8 mouse cellular contexts compared by ENCODE assay signal in the genomic region with DNA sequence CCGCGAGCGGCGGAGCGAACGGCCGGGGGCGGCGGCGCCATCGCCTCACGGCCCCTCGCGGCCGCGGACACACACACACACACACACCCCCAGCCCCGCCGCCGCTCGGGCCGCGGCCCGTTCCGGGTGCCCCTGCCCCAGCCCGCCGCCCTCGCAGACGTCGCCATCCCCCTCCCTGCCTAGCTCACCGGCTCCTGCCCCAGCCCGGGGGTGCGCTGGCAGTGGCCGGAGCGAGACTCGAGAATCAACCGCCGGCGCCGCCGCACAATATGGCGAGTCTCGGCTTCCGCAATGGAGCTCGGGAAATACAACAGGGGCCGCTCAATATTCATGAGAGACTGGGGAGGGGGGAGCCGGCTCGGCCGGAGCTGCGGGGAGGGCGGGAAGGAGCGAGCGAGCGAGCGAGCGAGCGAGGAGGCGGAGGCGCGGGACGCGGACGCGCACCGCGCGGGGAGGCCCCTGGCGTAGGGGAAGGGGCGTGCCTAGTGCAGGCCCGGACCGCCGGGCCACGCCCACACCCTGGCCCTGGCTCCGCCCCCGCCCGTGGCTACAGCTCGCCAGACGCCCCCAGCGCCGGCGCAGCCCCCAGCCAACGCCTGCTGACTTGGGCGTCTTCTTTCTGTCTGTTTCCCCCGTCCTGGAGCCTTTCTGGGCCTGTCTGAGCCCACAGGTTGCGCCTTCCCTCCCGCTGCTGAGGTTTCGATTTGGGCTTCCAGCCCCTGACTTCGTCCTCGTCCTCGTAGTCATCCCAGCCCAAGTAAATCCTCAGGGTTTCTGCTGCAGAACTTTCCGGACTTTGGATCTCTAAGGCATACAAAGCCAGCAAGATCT. TPM values are rescaled to one million over a fixed set of nuclear protein-coding genes. Genes with fewer than 3 reads are reported as not detected.
A peak's percentile ranks its signal among the peaks of the same experiment; 100 is the strongest.
DNase-seq lines count a peak whose midpoint lies in the region; ATAC-seq and TF ChIP-seq lines count a peak whose summit lies in the region.

A gene (minus strand): TSS at position 425 of the 831 bp plus-strand sequence.

- H3K4me1 ChIP-seq in hindbrain, embryonic 10.5 days (replicated peaks) = peaks cover 11% of the 10 kb centered on the region
- peaks cover 10% of the 10 kb centered on the region; the same call in 1 of the 2 replicates for H3K4me1 ChIP-seq in lung, postnatal 0 days (ENCODE audit: insufficient read depth, low read depth, low read length)

- H3K27me3 ChIP-seq in hindbrain, embryonic 10.5 days (ENCODE audit: insufficient read depth, poor library complexity, severe bottlenecking) = no peaks in the 10 kb centered on the region
- H3K27me3 ChIP-seq in lung, postnatal 0 days (replicated peaks; ENCODE audit: insufficient read depth, low read length) = no peaks in the 10 kb centered on the region

- peak within 1 kb of the TSS; percentile 100 for H3K27ac ChIP-seq in hindbrain, embryonic 10.5 days
- H3K27ac ChIP-seq in lung, postnatal 0 days (ENCODE audit: low read length) = peak within 1 kb of the TSS; percentile 98

- TF ChIP-seq EP300 in lung, postnatal 0 days (IDR thresholded peaks at IDR 0.05) = no peak

- peak within 1 kb of the TSS; percentile 95 for H3K9ac ChIP-seq in lung, postnatal 0 days (replicated peaks; ENCODE audit: low read depth)

- H3K36me3 ChIP-seq in hindbrain, embryonic 10.5 days = no peaks in the 10 kb centered on the region
- no peaks in the 10 kb centered on the region for H3K36me3 ChIP-seq in lung, postnatal 0 days (ENCODE audit: insufficient read depth, low read length)

- TF ChIP-seq CTCF in lung, postnatal 0 days (IDR thresholded peaks at IDR 0.05) = no peak

- under 1% methylated on average over 90 of the region's 90 CpGs for WGBS in hindbrain, embryonic 10.5 days
- 3% methylated on average over 57 of the region's 90 CpGs for WGBS in lung, postnatal 0 days

- peak; percentile 62 for DNase-seq in MEL-GATA-1-ER (ENCODE audit: extremely low read depth, low read depth)
- peak; percentile 85 for DNase-seq in cerebellum, adult 8-10 months
- peak; percentile 93 for DNase-seq in hindbrain, embryonic 10.5 days (ENCODE audit: low spot score)
- peak; percentile 89 for DNase-seq in layer of hippocampus, adult 9-11 months
- DNase-seq in lung, postnatal 0 days (ENCODE audit: low spot score) = peak; percentile 99
- DNase-seq in ovary, postnatal 14 days (ENCODE audit: low spot score) = peak; percentile 89
- peak; percentile 97 for DNase-seq in thymus, postnatal 14 days

- peak; percentile 92 for ATAC-seq in frontal cortex, adult (ENCODE audit: low TSS enrichment)
- ATAC-seq in lung, postnatal 0 days = peak; percentile 98

- peak within 1 kb of the TSS; percentile 57 for H3K4me2 ChIP-seq in lung, postnatal 0 days (replicated peaks; ENCODE audit: low read depth, low read length)

- peak within 1 kb of the TSS; percentile 97 for H3K4me3 ChIP-seq in hindbrain, embryonic 10.5 days
- peak within 1 kb of the TSS; percentile 99 for H3K4me3 ChIP-seq in lung, postnatal 0 days (ENCODE audit: low read depth, low read length)

- H3K9me3 ChIP-seq in hindbrain, embryonic 10.5 days = no peaks in the 10 kb centered on the region
- H3K9me3 ChIP-seq in lung, postnatal 0 days (ENCODE audit: low read length) = no peaks in the 10 kb centered on the region

RNA-seq across cellular contexts. Expression of the gene that starts here (rescaled TPM):
- 102 and 116 TPM in 2 replicates for polyA plus RNA-seq in hindbrain, embryonic 10.5 days (2016; fragmentation: Nextera tagmentation; extraction: Ambion mirVana)
- polyA plus RNA-seq in lung, postnatal 0 days (2015; fragmentation: Nextera tagmentation; extraction: Ambion mirVana) = 41.9 TPM in 2 replicates

Comparison
In these comparisons a context has a peak if more than half of its experiments do, and no peak if none do; other contexts are left out.
1. Peak in every context shown above with its lines: DNase-seq, ATAC-seq, H3K4me3 ChIP-seq and H3K27ac ChIP-seq.